Mouse (Mus musculus) frontal cortex, postnatal 36 days (tissue): Measurements from ENCODE around the gene Canx.

Experiments
- DNase-seq, 2 experiments: peaks; one replicate each; pipeline ENCODE4 v3.0.0; 2022; ENCODE audit warnings: low spot score in 2 of 2

The Canx gene

DNA sequence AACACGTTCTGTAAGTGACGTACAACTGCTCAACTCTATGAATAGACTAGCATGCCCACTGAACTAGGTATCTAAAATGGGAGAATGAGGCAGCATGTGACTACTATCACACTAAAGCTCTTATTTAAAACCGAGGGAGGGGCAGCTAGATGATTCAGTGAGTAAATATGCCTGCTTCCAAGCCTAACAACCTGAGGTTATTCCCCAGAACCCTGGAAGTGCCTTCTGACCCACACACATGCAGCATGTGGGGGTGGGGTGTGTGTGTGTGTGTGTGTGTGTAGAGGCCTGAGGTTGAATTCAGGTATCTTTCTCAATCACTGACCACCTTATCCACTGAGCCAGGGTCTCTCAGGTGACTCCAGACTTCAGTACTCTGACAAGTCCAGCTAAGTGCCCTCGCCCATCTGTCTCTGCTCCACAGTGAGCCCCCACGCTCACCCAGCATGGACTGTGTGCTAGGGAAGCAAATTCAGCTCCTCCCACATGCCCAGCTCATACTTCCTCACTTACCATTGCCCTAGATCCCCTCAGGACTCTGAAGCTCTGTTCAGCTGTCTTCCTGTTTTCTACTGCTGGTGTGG, 49.8 kb downstream of the Canx start:
- DNase-seq = peak in 1 of 2 experiments; percentile 30

- no peak for DNase-seq
Observed at GRCm38 (mm10) chr11:50275077-50275476, 50.4 kb downstream of the Canx start.

DNA sequence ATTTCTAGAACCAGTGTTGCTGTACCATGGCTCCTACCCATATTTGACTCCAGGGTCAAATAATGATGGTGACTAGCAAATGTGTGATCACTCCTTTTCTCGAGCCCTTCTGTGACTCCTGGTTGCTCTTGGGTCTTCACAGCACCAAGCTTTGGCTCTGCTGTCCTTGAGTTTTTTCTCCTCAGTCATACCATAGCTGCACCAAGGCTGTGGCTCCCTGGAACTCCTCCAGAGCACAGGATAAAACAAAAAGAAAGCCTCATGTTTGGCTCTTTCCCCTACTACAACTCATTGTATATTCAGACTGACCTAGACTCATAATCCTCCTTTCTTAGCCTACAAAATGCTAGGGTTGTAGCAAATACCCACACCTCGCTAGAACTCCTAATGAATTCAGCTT, 52.7 kb downstream of the Canx start:
- no peak for DNase-seq

GRCm38 (mm10) chr11:50269885-50270284, 55.6 kb downstream of the Canx start:
- DNase-seq = no peak

DNA sequence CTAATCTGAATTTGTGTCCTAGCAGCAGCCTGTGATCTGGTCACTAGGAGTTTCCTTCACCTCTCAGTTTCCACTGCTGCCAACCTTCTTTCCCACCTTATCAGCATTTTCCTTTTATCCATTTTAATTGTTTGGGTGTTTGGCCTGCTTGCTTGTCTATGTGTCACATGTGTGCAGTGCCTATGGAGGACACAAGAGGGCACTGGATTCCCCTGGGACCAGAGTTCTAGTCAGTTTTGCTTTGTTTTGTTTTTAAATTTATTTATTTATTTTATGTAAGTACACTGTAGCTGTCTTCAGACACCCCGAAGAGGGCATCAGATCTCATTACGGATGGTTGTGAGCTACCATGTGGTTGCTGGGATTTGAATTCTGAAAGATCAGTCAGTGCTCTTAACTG, 56.3 kb downstream of the Canx start:
- DNase-seq = no peak

DNA sequence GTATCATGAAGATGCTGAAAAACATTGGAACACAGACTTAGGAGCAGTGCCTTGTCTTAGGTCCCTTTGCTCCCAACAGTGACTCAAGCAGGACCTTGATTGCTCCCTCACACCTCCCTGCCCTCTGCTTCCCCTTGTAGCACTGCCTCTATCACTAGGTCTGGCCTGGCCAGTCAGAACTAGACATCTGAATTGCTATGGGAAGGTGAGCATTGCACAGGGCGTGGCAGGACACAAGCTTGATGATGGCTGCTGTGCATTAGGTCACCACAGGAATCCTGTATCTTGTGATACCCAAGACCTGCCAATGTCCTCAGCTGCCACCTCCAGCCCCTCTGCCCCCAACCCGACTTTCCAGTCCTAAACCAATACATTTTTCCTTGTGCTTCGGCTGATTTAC, 58.5 kb downstream of the Canx start:
- DNase-seq = no peak

- no peak for DNase-seq
Observed at GRCm38 (mm10) chr11:50265931-50266330, 59.5 kb downstream of the Canx start.

GRCm38 (mm10) chr11:50263198-50263597, 62.3 kb downstream of the Canx start:
- DNase-seq = no peak

DNA sequence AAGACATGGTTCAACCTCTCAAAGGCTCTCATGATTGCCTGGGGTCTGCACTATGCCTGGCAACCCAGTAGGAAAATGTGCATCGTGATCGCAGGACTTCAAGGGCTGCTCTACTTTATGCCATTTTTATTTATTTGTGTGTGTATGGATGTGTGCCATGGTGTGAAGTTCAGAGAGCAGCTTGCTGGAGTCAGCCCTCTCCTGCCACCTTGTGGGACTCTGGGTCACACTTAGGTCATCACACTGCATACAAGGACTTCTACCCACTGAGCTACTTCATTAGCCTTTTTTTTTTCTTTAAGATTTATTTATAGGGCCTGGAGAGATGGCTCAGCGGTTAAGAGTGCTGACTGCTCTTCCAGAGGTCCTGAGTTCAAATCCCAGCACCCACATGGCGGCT, 63.5 kb downstream of the Canx start:
- DNase-seq = no peak

DNA sequence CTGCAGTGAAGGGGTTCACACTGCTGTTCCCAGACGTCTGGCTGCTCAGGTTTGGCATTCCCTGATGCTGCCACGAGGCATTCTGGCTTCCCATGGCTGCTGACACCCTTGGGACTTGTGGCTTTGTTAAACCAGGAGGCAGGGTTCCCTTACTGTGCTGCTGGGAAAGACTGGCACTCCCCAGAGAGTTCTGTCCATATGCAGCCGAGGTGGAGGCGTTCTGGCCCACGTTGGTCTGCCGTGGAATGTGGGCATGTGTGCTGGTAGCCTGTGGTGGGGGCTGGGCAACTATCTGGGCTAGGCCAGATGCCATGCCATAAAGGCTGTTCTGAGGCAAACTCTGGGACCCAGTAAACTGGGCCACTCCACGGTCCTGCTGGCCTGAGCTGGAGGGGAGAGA, 67.2 kb downstream of the Canx start:
- peak in 1 of 2 experiments; percentile 65 for DNase-seq

DNA sequence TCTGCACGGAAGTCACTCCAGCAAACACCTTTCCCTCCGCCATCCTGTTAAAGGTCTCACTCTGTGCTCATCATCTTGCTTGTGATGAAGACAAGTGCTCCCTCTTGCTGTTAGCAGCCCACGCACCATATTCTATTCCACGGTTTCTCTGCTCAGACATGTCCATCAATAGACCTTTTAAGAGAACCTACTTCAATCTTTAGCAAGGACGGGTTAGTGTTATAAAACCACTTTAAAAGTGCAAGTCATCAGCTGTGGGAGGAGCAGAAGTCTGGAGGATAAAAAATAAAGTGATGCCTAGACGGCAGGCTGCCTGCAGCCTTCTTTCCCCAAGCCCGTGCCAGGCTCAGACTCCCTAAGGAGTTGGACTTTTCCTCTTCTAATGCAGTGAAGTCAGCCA, 68.9 kb downstream of the Canx start:
- DNase-seq = peak in 1 of 2 experiments; percentile 58

DNA sequence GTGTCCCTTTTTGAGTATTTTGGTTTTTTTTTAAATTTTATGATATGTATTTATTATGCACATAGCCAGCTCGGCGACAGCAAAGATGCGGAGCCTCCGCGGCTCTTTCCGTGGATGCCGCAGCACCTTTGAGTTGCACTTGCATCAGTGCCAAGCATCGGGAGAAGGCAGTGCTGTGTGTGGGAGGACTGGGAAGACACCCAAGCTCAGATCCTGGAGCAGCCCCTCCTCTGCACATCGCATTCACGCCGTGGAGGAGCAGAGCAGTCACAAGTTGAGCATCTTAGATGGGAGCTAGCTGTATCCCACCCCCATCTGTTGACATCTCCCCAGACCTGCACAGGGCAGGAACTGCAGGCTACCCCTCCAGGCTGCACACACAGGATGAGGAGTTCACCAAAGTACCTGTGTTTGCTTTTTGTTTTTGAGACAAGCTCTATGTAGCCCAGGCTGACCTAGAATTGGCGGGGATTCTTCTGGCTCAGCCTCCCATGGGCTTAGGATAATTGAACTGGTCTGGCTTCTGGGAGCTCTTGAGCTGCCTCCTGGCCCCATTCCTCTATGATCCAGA, 71.4 kb downstream of the Canx start:
- DNase-seq = peak; percentile 87 to 92

GRCm38 (mm10) chr11:50253393-50253792, 72.1 kb downstream of the Canx start:
- DNase-seq = no peak

DNA sequence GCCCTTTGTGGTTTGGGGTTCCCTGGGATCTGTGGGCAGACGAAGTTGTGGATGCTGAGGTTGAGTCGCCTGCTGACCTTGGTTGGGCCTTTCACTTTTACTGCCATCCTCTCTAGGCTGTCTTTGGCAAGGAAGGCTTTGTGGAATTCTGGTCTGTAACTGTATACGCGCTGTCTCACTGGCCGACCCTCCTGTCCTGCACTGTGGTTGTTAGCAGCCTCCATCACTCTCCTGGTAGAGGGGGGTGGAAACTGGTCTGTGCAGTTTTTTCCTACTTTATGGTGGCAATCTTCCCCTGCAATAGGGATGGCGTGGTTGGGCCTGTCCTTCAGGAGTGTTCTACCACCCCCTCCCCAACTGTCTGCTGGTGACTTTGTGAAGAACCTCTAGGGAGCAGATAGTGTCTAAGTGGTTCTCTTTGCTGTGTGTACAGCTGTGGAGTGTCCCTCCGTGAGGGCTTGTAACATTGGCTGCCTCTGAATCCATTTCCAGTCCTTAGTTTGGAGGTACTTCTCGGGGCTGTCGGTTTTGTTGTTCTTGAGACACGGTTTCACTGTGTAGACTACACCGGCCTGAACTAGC, 72.7 kb downstream of the Canx start:
- no peak for DNase-seq

GRCm38 (mm10) chr11:50252166-50252565, 73.3 kb downstream of the Canx start:
- no peak for DNase-seq

- no peak for DNase-seq
Observed at GRCm38 (mm10) chr11:50248473-50249171, 76.9 kb downstream of the Canx start.

DNA sequence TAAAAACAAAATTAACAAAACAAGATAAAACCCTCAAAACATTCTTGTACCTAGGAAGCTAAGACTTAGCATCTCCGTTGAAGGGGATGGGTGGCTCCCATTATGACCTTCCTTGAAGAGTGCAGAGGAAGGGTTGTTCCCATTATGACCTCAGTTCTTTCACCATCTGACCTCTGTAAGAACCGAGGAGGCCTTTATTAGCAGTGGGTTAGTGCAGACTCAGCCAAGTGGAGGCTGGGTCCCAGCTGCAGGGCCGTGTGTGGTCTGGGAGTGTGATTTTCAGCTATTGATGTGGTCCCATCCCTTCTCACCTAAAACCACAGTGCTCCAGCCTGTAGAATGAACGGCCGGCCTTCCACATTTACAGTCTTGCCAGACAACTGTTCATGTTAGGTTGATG, 80.2 kb downstream of the Canx start:
- DNase-seq = no peak
